Mouse (Mus musculus) megakaryocyte-erythroid progenitor cell, adult 5-6 weeks (primary cell): Measurements from ENCODE around the gene Txnrd3. TPM values are rescaled to one million over a fixed set of nuclear protein-coding genes. Genes with fewer than 3 reads are reported as not detected.
A peak's percentile ranks its signal among the peaks of the same experiment; 100 is the strongest.

ENCODE experiments used
- ATAC-seq: replicated peaks from 2 replicates; pipeline ENCODE4 v1.8.0; 2016; ENCODE audit warnings: mild to moderate bottlenecking, inconsistent platforms; ENCODE audit not compliant: severe bottlenecking, poor library complexity, low FRiP score, low TSS enrichment
- total RNA-seq, 2 experiments: library from RNA; stranded (forward) in 1 of 2; stranded (reverse) in 1 of 2; fragments of 200-1000, 215-1000 nt in 1 of 2; fragments of >200 nt in 1 of 2; fragmentation: Nextera tagmentation in 1 of 2; gene quantifications; 2 replicates each; pipeline ENCODE4 v1.2.3; 2014 to 2017

The Txnrd3 gene
- total RNA-seq, 2 experiments from 2014 or later: 11.1 to 22.8 TPM

GRCm38 (mm10) chr6:89649897-89650296 lies 6.1 kb downstream of the Txnrd3 start:
- no peak for ATAC-seq

GRCm38 (mm10) chr6:89651770-89652169 lies 8.0 kb downstream of the Txnrd3 start:
- no peak for ATAC-seq

- no peak for ATAC-seq
These were observed 11.2 kb downstream of the Txnrd3 start for GRCm38 (mm10) chr6:89655011-89655410.

GRCm38 (mm10) chr6:89658342-89658741 lies 14.6 kb downstream of the Txnrd3 start:
- no peak for ATAC-seq

- no peak for ATAC-seq
These were observed 15.1 kb downstream of the Txnrd3 start for GRCm38 (mm10) chr6:89658931-89659330.

- 0 out of 2 replicates have a peak, but pooled peaks have one; percentile 23 for ATAC-seq
These were observed 16.1 kb downstream of the Txnrd3 start for GRCm38 (mm10) chr6:89659692-89660423.

- no peak for ATAC-seq
These were observed 16.7 kb downstream of the Txnrd3 start for GRCm38 (mm10) chr6:89660490-89660889.

GRCm38 (mm10) chr6:89662521-89662920 lies 18.7 kb downstream of the Txnrd3 start:
- no peak for ATAC-seq

- ATAC-seq: no peak
These were observed 21.4 kb downstream of the Txnrd3 start for GRCm38 (mm10) chr6:89665155-89665554.

- no peak for ATAC-seq
These were observed 21.9 kb downstream of the Txnrd3 start for GRCm38 (mm10) chr6:89665667-89666066.

GRCm38 (mm10) chr6:89666976-89667375 lies 23.2 kb downstream of the Txnrd3 start:
- no peak for ATAC-seq

GRCm38 (mm10) chr6:89669556-89669955 lies 25.8 kb downstream of the Txnrd3 start:
- no peak for ATAC-seq

GRCm38 (mm10) chr6:89671431-89671830 lies 27.6 kb downstream of the Txnrd3 start:
- ATAC-seq: no peak

- ATAC-seq: no peak
These were observed 28.9 kb downstream of the Txnrd3 start for GRCm38 (mm10) chr6:89672641-89673040.

GRCm38 (mm10) chr6:89673135-89673780 lies 29.5 kb downstream of the Txnrd3 start:
- 0 out of 2 replicates have a peak, but pooled peaks have one; percentile 30 for ATAC-seq

GRCm38 (mm10) chr6:89678522-89678921 lies 34.7 kb downstream of the Txnrd3 start:
- no peak for ATAC-seq

- peak; percentile 88 for ATAC-seq
These were observed 35.6 kb downstream of the Txnrd3 start for GRCm38 (mm10) chr6:89679291-89679835.

GRCm38 (mm10) chr6:89680155-89680554 lies 36.4 kb downstream of the Txnrd3 start:
- peak; percentile 91 for ATAC-seq

GRCm38 (mm10) chr6:89684231-89684630 lies 40.4 kb downstream of the Txnrd3 start:
- ATAC-seq: no peak

- ATAC-seq: no peak
These were observed 43.3 kb downstream of the Txnrd3 start for GRCm38 (mm10) chr6:89687100-89687499.

- ATAC-seq: no peak
These were observed 62.8 kb downstream of the Txnrd3 start for GRCm38 (mm10) chr6:89706624-89707023.
